Mouse (Mus musculus) C2C12 (cell line): ENCODE results near the gene Ppp2r5e.

Experiments used
- CEBPB ChIP-seq: IDR thresholded peaks from one replicate; pipeline ENCODE4 v1.6.1; 2011; ENCODE audit warnings: low read depth, mild to moderate bottlenecking, control low read depth, moderate library complexity
- CTCF ChIP-seq: IDR thresholded peaks from one replicate; pipeline ENCODE4 v1.5.1; 2011; ENCODE audit not compliant: control insufficient read depth, insufficient read depth, insufficient read length
- MAX ChIP-seq: IDR thresholded peaks from one replicate; pipeline ENCODE4 v1.6.1; 2011; ENCODE audit warnings: mild to moderate bottlenecking, control low read depth
- MYOD1 ChIP-seq: IDR thresholded peaks from one replicate; pipeline ENCODE4 v1.6.1; 2011; ENCODE audit warnings: low read depth; ENCODE audit not compliant: control insufficient read depth, insufficient read length
- USF1 ChIP-seq: IDR thresholded peaks from one replicate; pipeline ENCODE4 v1.6.1; 2011; ENCODE audit warnings: low read depth, mild to moderate bottlenecking, control low read depth, moderate library complexity

GRCm38 (mm10) chr12:75494643-75495042, 101.4 kb downstream of the Ppp2r5e start:
- TF ChIP-seq CTCF (no peak), MAX (no peak), USF1 (no peak), MYOD1 (no peak), CEBPB (no peak)
